Mouse (Mus musculus) frontal cortex, adult 2 months (tissue): ENCODE results near the gene Bola1. TPM values are rescaled to one million over a fixed set of nuclear protein-coding genes. Genes with fewer than 3 reads are reported as not detected.
"Not testable (repeated sequence)": the region's sequence is repeated elsewhere in the genome, so short reads cannot be mapped to it uniquely, and the experiment has no call there.

Experiments used
- DNase-seq, 2 experiments: peaks; one replicate each; pipeline ENCODE4 v3.0.0; 2022; ENCODE audit warnings: low spot score in 1 of 2; ENCODE audit errors: extremely low spot score in 1 of 2
- polyA plus RNA-seq: library from polyadenylated mRNA; depleted of rRNA; stranded (reverse); fragments of >200 nt; gene quantifications from 2 replicates; pipeline ENCODE4 v1.2.3, GENCODE M21; 2012

Bola1 gene
- polyA plus RNA-seq, 1 experiment, result 34.8 TPM

DNA sequence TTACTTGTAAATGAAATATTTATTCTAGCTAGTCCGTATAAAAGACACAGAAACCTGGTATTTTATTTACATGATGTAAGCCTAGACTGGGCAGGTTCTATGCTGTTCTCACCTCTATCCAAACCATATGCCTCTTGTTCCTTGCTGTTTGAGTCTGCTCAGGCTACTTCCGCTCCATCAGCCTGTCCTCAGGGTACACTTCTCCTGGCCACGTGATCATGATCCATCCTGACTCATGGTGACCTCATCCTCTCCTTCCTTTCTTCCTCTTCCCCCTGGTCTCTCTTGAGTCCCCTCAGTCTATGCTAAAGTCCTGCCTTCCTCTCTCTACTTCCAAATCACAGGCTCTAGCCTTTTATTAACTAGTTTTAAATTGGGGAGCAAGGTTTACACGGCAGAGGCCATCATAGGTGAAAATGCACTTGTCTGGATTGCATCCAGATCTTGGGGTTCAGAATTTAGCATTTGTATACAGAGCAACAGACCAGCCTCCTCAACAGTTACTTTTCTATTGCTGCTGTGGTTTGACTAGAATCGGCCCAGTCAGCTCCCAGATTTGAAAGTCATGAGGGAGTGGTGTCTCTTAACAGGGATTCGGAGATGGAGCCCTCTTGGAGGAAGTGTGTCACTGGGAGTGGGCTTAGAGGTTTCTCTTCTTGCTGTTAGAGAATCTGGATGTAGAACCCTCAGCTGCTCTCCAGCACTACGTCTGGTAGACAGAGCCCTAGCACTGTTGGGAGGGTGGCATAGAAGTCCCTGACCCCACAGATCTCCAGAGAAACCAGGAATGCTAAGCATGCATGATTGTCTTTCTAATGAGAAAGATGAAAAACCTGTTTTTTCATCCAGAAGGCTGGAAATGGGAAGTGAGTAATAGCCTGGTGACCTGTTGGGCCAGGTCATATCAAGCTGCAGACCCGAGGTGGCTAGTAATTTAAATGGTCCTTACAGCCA, 7.5 kb upstream of the Bola1 start:
- DNase-seq, result no peak

DNA sequence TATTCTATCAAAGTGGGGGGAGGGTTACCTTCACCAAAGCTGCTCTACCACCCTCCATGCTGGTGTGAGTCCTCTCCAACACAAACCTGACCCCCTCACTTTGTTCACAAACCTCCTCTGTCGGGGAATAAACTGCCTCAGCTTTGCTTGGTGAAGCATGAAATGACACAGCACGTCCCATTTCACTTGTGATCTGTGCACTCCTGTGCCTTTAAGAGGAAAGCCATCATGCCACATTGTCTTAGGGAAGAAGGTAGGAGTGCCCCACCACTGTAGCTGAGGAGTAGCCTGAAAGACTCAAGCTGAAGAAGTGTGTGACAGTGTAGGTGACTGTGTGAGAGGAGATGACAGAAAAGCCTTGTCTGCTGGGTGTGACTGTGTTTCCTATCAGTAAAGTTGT, 5.9 kb upstream of the Bola1 start:
- DNase-seq, result no peak

DNA sequence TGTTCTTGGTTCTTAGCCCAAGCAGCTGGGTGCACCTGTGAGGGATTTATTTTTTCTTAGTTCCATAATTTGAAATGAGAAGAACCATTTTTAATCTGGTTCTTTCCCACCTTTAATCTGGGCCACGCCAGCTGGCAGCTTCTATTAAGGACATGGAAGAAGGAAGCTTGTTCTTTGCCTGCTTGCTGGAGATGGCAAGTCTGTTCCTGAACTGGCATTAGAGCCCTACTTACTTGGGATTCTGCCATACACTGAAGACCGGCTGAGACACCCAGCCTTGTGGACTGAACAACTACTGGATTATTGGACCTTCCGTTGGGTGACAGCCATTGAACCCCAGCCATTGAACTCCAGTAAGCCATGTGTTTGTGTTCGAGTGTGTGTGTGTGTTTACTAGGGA, 3.3 kb upstream of the Bola1 start:
- no peak for DNase-seq

DNA sequence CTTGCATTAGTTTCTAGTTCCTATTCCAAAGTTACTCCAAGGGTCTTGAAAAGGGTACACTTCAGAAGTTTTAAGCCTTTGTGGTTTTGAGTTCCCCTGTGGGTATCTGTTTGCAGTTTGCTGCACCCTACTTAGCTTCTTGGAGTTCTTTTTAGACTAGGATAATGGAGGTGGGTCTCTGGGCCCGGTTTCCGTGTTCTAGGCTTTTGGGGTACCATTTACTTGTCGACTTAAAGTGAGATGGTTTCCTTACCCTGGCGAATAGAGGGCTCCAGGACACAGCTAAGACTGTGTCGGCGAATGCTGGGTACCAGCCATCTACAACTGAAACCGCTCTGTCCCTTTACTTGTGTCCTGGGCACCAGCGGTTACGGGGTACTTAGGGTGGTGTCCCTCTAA, 2.1 kb upstream of the Bola1 start:
- no peak for DNase-seq

DNA sequence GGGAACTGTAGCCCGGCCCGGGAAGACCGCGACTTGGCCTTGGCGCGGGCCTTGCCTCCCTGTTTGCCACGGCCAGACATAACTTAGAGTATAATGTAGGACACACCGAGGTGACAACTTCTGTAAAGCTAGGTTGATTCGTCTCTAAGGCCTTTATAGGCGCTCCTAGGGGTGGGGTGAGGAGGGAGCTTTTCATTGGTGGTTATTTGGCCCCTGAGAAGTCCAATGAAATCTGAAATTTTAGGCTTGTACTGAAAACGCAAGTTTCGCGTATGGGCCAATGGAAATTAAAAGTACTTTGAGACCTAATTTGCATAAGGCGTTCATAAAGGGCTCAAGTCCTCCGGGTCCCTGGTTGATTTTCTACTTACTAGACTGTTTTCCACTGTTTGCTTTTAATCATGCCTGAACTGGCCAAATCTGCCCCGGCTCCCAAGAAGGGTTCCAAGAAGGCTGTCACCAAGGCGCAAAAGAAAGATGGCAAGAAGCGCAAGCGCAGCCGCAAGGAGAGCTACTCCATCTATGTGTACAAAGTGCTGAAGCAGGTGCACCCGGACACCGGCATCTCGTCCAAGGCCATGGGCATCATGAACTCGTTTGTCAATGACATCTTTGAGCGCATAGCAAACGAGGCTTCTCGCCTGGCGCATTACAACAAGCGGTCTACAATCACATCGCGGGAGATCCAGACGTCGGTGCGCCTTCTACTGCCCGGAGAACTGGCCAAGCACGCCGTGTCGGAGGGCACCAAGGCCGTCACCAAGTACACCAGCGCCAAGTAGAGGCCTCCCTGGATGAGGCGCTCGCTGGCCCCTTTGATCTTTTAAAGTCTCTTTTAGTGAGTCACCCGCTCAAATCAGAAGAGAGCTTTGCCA, 1.5 kb upstream of the Bola1 start, which contains the start of the genes Hist2h2ac and Hist2h2be:
TSS of gene Hist2h2ac (minus strand) at position 116 of the 875 bp plus-strand sequence.
TSS of gene Hist2h2be (plus strand) at position 355 of the 875 bp plus-strand sequence.
- DNase-seq, result peak; percentile 88 to 92

- DNase-seq, result not testable (repeated sequence)
Measured at GRCm38 (mm10) chr3:96220131-96220764, 739 bp upstream of the Bola1 start.

- DNase-seq, result no peak
Measured at GRCm38 (mm10) chr3:96219191-96219641, 293 bp downstream of the Bola1 start.

- DNase-seq, result no peak
Measured at GRCm38 (mm10) chr3:96209242-96209641, 10.3 kb downstream of the Bola1 start.

- DNase-seq, result no peak
Measured at GRCm38 (mm10) chr3:96207819-96208218, 11.7 kb downstream of the Bola1 start.

GRCm38 (mm10) chr3:96199731-96200130, 19.8 kb downstream of the Bola1 start:
- DNase-seq, result no peak

GRCm38 (mm10) chr3:96198601-96199251, 20.8 kb downstream of the Bola1 start:
- DNase-seq, result not testable (repeated sequence)

- DNase-seq, result no peak
Measured at GRCm38 (mm10) chr3:96198181-96198580, 21.3 kb downstream of the Bola1 start.

GRCm38 (mm10) chr3:96197129-96197749, 22.3 kb downstream of the Bola1 start:
- peak; percentile 91 to 95 for DNase-seq

DNA sequence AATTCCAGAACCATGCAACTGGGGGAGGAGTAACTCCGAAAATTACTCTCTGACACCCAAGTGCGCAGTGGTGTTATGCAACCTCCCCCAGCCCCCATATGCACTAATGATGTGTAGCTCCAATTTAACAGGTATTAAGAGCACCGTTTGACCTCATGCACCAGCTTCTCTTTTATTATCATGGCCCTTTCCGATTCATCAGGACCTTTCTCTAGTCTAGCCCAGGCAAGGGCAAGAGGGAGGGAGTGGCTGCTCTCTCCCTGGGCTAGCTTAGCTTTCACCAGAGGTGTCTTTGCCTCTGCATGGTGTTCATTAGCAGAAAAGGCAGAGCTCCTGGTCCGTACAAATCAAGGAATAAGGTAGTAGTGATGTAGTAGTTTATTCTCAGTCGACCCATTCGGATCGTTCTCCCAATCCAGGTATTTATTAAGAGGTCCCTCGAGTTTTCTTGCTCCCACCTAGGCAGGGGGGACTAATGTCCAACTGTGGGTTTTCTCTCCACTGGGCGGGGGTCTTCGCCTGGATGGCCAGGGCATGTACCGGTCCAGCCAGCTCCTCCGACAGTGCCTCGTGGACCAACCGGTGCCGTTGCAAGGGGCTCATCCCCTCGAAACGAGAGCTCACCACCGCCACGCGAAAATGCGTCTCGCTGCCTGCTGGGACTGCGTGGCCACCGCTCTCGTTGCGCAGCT, 22.9 kb downstream of the Bola1 start:
- DNase-seq, result peak in 1 of 2 experiments; percentile 48

DNA sequence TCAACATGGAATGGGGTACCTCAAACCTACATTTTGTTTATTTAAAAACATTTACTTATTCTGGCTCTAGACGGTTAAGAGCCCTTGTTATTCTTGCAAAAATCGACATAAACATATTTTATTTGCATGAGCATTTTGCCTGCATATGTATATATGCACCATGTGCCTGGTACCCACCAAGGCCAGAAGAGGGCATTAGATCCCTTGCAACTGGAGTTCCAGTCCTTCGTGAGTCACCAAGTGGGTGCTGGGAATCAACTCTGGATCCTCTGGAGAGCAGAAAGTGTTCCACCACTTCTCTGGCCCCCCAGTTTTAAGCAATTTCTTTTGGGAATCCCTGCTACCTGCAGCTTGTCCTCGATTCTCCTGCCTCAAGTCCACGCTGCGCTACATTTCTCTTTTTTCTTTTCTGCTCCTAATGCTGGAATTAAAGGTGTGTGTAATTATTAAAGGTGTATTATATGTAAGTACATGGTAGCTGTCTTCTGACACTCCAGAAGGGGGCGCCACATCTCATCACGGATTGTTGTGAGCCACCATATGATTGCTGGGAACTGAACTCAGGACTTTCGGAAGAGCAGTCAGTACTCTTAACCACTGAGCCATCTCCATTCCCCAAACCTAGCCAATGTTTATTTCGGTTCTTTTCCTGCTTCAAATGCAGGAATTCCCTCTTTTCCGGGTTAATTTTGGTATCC, 23.7 kb downstream of the Bola1 start:
- no peak for DNase-seq

- DNase-seq, result no peak
Measured at GRCm38 (mm10) chr3:96194966-96195365, 24.5 kb downstream of the Bola1 start.

DNA sequence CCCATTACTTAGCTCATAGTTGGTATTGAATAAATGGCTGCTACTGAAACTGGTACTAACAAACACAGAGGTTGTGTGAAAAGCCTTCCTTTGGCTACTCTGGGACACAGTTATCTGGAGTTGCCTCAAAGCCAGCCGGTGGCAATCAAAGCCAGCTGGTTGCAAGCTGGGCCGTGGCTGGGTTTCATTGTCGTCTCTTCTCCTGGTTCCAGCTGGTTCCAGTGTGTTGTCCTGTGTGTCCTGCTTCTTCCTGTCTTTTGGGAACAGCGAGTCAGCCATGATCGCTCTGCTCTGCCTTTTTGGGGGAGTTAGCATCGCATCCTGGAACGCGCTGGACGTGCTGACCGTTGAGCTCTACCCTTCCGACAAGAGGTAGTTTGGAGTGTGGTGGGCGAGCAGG, 26.5 kb downstream of the Bola1 start:
- no peak for DNase-seq

- no peak for DNase-seq
Measured at GRCm38 (mm10) chr3:96182382-96182776, 37.1 kb downstream of the Bola1 start.
